10 mouse cellular contexts compared by ENCODE assay signal in the genomic region with DNA sequence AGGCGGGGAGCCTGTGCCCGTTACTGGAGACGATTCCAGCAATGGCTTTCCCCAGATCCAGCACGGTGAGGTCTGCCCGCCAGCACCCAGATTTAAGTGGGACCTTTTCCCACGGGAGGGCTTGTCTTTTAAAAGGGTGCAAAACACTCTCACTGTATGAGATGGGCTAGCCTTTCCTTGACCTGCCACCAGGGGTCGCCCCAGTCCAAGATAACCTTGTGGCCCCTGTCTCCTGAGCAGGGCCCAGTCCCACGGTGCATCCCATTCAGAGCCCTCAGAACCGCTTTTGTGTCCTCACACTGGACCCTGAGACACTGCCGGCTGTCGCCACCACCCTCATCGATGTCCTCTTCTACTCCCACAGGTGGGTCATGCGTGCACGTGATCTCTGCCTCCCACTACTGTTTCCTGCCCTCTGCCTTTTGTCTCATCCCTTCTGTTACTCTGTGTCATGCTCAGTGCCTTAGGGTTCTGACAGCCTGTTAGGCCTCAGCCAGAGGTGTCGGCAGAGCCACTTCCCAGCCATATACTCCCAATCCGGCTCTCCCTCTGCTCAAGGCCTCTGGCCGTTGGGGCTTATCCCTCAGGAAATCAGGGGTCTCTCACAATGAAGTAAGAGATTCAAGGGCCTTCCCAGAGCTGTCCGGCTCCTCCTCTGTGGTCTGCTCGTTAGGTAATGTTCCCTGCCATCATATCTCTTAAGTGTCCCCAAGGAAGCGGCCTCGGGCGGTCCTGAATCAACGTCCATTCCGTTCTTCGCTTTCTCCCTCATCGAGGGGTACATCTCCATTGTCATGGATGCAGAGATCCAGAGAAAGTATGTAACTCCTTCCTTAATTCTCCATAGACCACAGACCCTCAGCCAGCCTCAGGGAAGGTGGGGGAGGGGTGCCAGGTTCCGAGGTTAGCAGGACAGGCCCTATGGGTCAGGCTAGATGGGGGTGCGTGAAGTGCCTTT. TPM values are rescaled to one million over a fixed set of nuclear protein-coding genes. Genes with fewer than 3 reads are reported as not detected.
A peak's percentile ranks its signal among the peaks of the same experiment; 100 is the strongest.
DNase-seq lines count a peak whose midpoint lies in the region; ATAC-seq lines count a peak whose summit lies in the region.
"Had no signal": no experiment of that assay in that cellular context is flagged by ENCODE, and none has a peak within 500 bp of the region (broad histone marks: within the 10 kb centered on the region; RNA-seq: fewer than 3 reads in every experiment).

No protein-coding gene starts in this region.

- no peak overlapping the region for H3K4me3 ChIP-seq in midbrain, embryonic 10.5 days
- H3K4me3 ChIP-seq in midbrain, embryonic 16.5 days (ENCODE audit: low read depth, low read length): no peak overlapping the region
- H3K4me3 ChIP-seq: erythroblast, embryonic 14.5 days; myocyte had no signal

- intact Hi-C loops in left cerebral cortex, postnatal 4 days (cut with DNase I): no loop called here

- WGBS in midbrain, embryonic 10.5 days: 46% methylated on average over 28 of the region's 28 CpGs
- WGBS in midbrain, embryonic 16.5 days: 46% methylated on average over 28 of the region's 28 CpGs

- H3K27me3 ChIP-seq in midbrain, embryonic 10.5 days (ENCODE audit: low read depth, poor library complexity, severe bottlenecking): peaks cover 30% of the 10 kb centered on the region
- H3K27me3 ChIP-seq in midbrain, embryonic 16.5 days (ENCODE audit: control insufficient read depth, insufficient read depth, low read depth, low read length): peaks cover 14% of the 10 kb centered on the region

- no peak overlapping the region for H3K4me2 ChIP-seq in midbrain, embryonic 16.5 days (ENCODE audit: low read length)

- H3K9ac ChIP-seq in midbrain, embryonic 16.5 days (ENCODE audit: low read depth, low read length): no peak overlapping the region

- H3K4me1 ChIP-seq in midbrain, embryonic 10.5 days: peaks cover 33% of the 10 kb centered on the region
- peaks cover 7% of the 10 kb centered on the region; the same call in 1 of the 2 replicates for H3K4me1 ChIP-seq in midbrain, embryonic 16.5 days (ENCODE audit: control insufficient read depth, insufficient read depth, low read length)

- DNase-seq in midbrain, embryonic 10.5 days (ENCODE audit: low spot score): peak; percentile 72
- peak; percentile 93 for DNase-seq in adrenal gland, postnatal 14 days
- peak; percentile 54 for DNase-seq in embryo, embryonic 11.5 days (ENCODE audit: low read depth, low spot score)
- DNase-seq in left cerebral cortex, postnatal 4 days: peak; percentile 84
- DNase-seq in natural killer cell, adult 2 months (ENCODE audit: low spot score in 2 of 2): peak; percentile 74 to 86
- peak; percentile 55 to 65 for DNase-seq in thymus, adult 18-20 months

- no peak for ATAC-seq in midbrain, embryonic 16.5 days
- ATAC-seq in hematopoietic stem cell, adult 5-6 weeks (replicated peaks in 1 of 2; ENCODE audit: insufficient read depth in 1 of 2, low FRiP score in 2 of 2, low TSS enrichment in 1 of 2, low read depth in 1 of 2, poor library complexity in 2 of 2, severe bottlenecking in 2 of 2): peak; percentile 42 to 54; a peak in 2 of 4 replicates

- H3K36me3 ChIP-seq in midbrain, embryonic 10.5 days: peaks cover 4% of the 10 kb centered on the region
- no peaks in the 10 kb centered on the region for H3K36me3 ChIP-seq in midbrain, embryonic 16.5 days (ENCODE audit: control insufficient read depth, insufficient read depth, low read length)

- H3K9me3 ChIP-seq in midbrain, embryonic 10.5 days (replicated peaks): peaks cover 4% of the 10 kb centered on the region; the same call in 1 of the 2 replicates
- H3K9me3 ChIP-seq in midbrain, embryonic 16.5 days (replicated peaks; ENCODE audit: control insufficient read depth, low read length, poor library complexity, severe bottlenecking): no peaks in the 10 kb centered on the region; the same call in 1 of the 2 replicates

- 0 out of 2 replicates have a peak overlapping the region, but pooled peaks have one; percentile 2 for H3K27ac ChIP-seq in midbrain, embryonic 10.5 days (replicated peaks)
- no peak overlapping the region for H3K27ac ChIP-seq in midbrain, embryonic 16.5 days (ENCODE audit: low read length)

RNA-seq across cellular contexts. Expression of a gene that starts 2.7 kb away (rescaled TPM):
- polyA plus RNA-seq in midbrain, embryonic 10.5 days (2016; fragmentation: Nextera tagmentation; extraction: Ambion mirVana): 2.7 and 3.4 TPM in 2 replicates
- 2.9 and 4.2 TPM in 2 replicates for polyA plus RNA-seq in midbrain, embryonic 16.5 days (2015; fragmentation: Nextera tagmentation; extraction: Ambion mirVana)
- 6.1 and 8.5 TPM in 2 replicates for total RNA-seq in adrenal gland, postnatal 14 days (2021)
- total RNA-seq in hematopoietic stem cell, adult 5-6 weeks (2017): 1.9 TPM in 2 replicates
- 1 to 10 TPM; 1.8 to 1.9 TPM for total RNA-seq in left cerebral cortex, postnatal 4 days (2021)

RNA-seq across cellular contexts. Expression of a gene that starts 15.5 kb away (rescaled TPM):
- polyA plus RNA-seq in midbrain, embryonic 10.5 days (2016; fragmentation: Nextera tagmentation; extraction: Ambion mirVana): 0.05 TPM in 1 of 2 replicates, not detected in the other
- 0.08 and 0.19 TPM in 2 replicates for polyA plus RNA-seq in midbrain, embryonic 16.5 days (2015; fragmentation: Nextera tagmentation; extraction: Ambion mirVana)
- 0.41 TPM in 1 of 2 replicates, not detected in the other for total RNA-seq in adrenal gland, postnatal 14 days (2021)
- total RNA-seq in hematopoietic stem cell, adult 5-6 weeks (2017): 20.2 and 22.8 TPM in 2 replicates
- total RNA-seq in left cerebral cortex, postnatal 4 days (2021): under 1 TPM in 1 of 2 experiments, not detected in 1; 0.30 TPM
- polyA plus RNA-seq: myocyte had no signal

RNA-seq across cellular contexts. Expression of a gene that starts 34.1 kb away (rescaled TPM):
- 26.3 and 26.4 TPM in 2 replicates for polyA plus RNA-seq in midbrain, embryonic 10.5 days (2016; fragmentation: Nextera tagmentation; extraction: Ambion mirVana)
- polyA plus RNA-seq in midbrain, embryonic 16.5 days (2015; fragmentation: Nextera tagmentation; extraction: Ambion mirVana): 33.6 and 34.8 TPM in 2 replicates
- total RNA-seq in adrenal gland, postnatal 14 days (2021): 15.6 and 18.2 TPM in 2 replicates
- 9.6 and 13.6 TPM in 2 replicates for total RNA-seq in hematopoietic stem cell, adult 5-6 weeks (2017)
- total RNA-seq in left cerebral cortex, postnatal 4 days (2021): 10 to 100 TPM; 25.7 to 26.8 TPM

RNA-seq across cellular contexts. Expression of a gene that starts 36.6 kb away (rescaled TPM):
- polyA plus RNA-seq in midbrain, embryonic 10.5 days (2016; fragmentation: Nextera tagmentation; extraction: Ambion mirVana): 0.21 TPM in 1 of 2 replicates, not detected in the other
- 0.06 TPM in 1 of 2 replicates, not detected in the other for polyA plus RNA-seq in midbrain, embryonic 16.5 days (2015; fragmentation: Nextera tagmentation; extraction: Ambion mirVana)
- 0.44 and 0.90 TPM in 2 replicates for total RNA-seq in adrenal gland, postnatal 14 days (2021)
- total RNA-seq in hematopoietic stem cell, adult 5-6 weeks (2017): 19.3 and 22.7 TPM in 2 replicates
- under 1 TPM; 0.08 TPM for total RNA-seq in left cerebral cortex, postnatal 4 days (2021)
- polyA plus RNA-seq: erythroblast, embryonic 14.5 days had no signal

Comparison
In these comparisons a context has a peak if more than half of its experiments do, and no peak if none do; other contexts are left out.
1. RNA of a gene that starts 15.5 kb away (total RNA-seq): 20.2 to 22.8 TPM in hematopoietic stem cell, adult 5-6 weeks; 0.30 TPM in left cerebral cortex, postnatal 4 days and 0.41 TPM in adrenal gland, postnatal 14 days; every median in the first group is over 10 times any median in the second.
2. Peak in every context shown above with its lines, with median percentiles within 50 percentile points of each other: DNase-seq.